10 mouse cellular contexts compared by ENCODE assay signal in genomic region chr13:54367758-54368157, GRCm38 (mm10). TPM values are rescaled to one million over a fixed set of nuclear protein-coding genes. Genes with fewer than 3 reads are reported as not detected.
DNase-seq lines count a peak whose midpoint lies in the region; ATAC-seq and TF ChIP-seq lines count a peak whose summit lies in the region.
"Had no signal": no experiment of that assay in that cellular context is flagged by ENCODE, and none has a peak within 500 bp of the region (broad histone marks: within the 10 kb centered on the region; RNA-seq: fewer than 3 reads in every experiment).

No protein-coding gene starts in this region.

- no peaks in the 10 kb centered on the region; the same call in 1 of the 2 replicates for H3K4me1 ChIP-seq in lung, embryonic 14.5 days (ENCODE audit: insufficient read depth)
- no peaks in the 10 kb centered on the region for H3K4me1 ChIP-seq in G1E (ENCODE audit: insufficient read depth, low read depth, low read length)

- no peak for ATAC-seq in lung, embryonic 14.5 days (ENCODE audit: insufficient read depth)
- ATAC-seq in G1E (ENCODE audit: extremely low read depth, insufficient number of reproducible peaks, low FRiP score, poor library complexity, severe bottlenecking), result no peak

- peaks cover 4% of the 10 kb centered on the region; the same call in 1 of the 2 replicates for H3K27me3 ChIP-seq in lung, embryonic 14.5 days (ENCODE audit: insufficient read depth, low read length)
- H3K27me3 ChIP-seq in G1E (ENCODE audit: insufficient read depth, low read length), result no peaks in the 10 kb centered on the region; the same call in 1 of the 2 replicates

- DNase-seq in gastrocnemius, postnatal 10 days, result peak; percentile 18
- DNase-seq in gastrocnemius, adult 18-20 months (ENCODE audit: low spot score), result no peak
- DNase-seq in lung, embryonic 14.5 days, result peak; percentile 39
- no peak for DNase-seq in lung, postnatal 14 days
- DNase-seq in G1E (ENCODE audit: low spot score), result no peak
- peak; percentile 73 to 89 for DNase-seq in cerebellum, postnatal 14 days
- DNase-seq in frontal cortex, postnatal 10 days (ENCODE audit: low spot score in 2 of 2), result no peak
- DNase-seq in heart, postnatal 36 days, result no peak

- H3K4me3 ChIP-seq in lung, embryonic 14.5 days (ENCODE audit: low read depth, low read length), result no peak overlapping the region
- 0 out of 2 replicates have a peak overlapping the region, but pooled peaks have one; percentile 28 for H3K4me3 ChIP-seq in G1E (ENCODE audit: low read depth, low read length)
- H3K4me3 ChIP-seq: forebrain, embryonic 10.5 days had no signal

- H3K36me3 ChIP-seq in lung, embryonic 14.5 days (ENCODE audit: insufficient read depth), result no peaks in the 10 kb centered on the region
- H3K36me3 ChIP-seq in G1E (replicated peaks), result no peaks in the 10 kb centered on the region
- H3K36me3 ChIP-seq: forebrain, embryonic 10.5 days had no signal

- intact Hi-C loops in heart, postnatal 36 days (cut with DNase I), result no loop called here

- H3K27ac ChIP-seq in lung, embryonic 14.5 days (ENCODE audit: low read depth), result no peak overlapping the region
- H3K27ac ChIP-seq: forebrain, embryonic 10.5 days had no signal

- no peak overlapping the region for H3K9ac ChIP-seq in lung, embryonic 14.5 days

- WGBS in lung, embryonic 14.5 days, result 68% methylated on average over 6 of the region's 6 CpGs

- no peak overlapping the region for H3K4me2 ChIP-seq in lung, embryonic 14.5 days
- H3K4me2 ChIP-seq: heart, embryonic 11.5 days had no signal

- peak; percentile 51 for TF ChIP-seq CTCF in lung, embryonic 14.5 days (IDR thresholded peaks at IDR 0.05; ENCODE audit: low read depth)
- no peak for TF ChIP-seq CTCF in G1E (IDR thresholded peaks at IDR 0.05; ENCODE audit: low read depth, low read length)

- no peaks in the 10 kb centered on the region for H3K9me3 ChIP-seq in lung, embryonic 14.5 days (ENCODE audit: low read depth, low read length)
- peaks cover 29% of the 10 kb centered on the region for H3K9me3 ChIP-seq in G1E (replicated peaks)
- H3K9me3 ChIP-seq: forebrain, embryonic 10.5 days had no signal

RNA-seq across cellular contexts. Expression of gene Cplx2, which starts 3.4 kb away (rescaled TPM):
- 10 to 100 TPM in 1 of 2 experiments, 1 to 10 TPM in 1; 8.9 to 11.0 TPM for total RNA-seq in gastrocnemius, postnatal 10 days (2021)
- total RNA-seq in gastrocnemius, adult 18-20 months (2021), result under 1 TPM; 0.41 to 0.88 TPM
- 12.2 TPM in 2 replicates for polyA plus RNA-seq in lung, embryonic 14.5 days (2014; fragmentation: Nextera tagmentation; extraction: Ambion mirVana)
- total RNA-seq in G1E (2014; fragmentation: Nextera tagmentation), result not detected in 2 replicates
- total RNA-seq in G1E (2017), result not detected in 2 replicates
- polyA plus RNA-seq in G1E (2012), result not detected in 2 replicates
- total RNA-seq in heart, postnatal 36 days (2021), result 1 to 10 TPM; 2.3 to 3.3 TPM

Comparison
In these comparisons a context has a peak if more than half of its experiments do, and no peak if none do; other contexts are left out.
1. DNase-seq: peak in gastrocnemius, postnatal 10 days (single experiment), lung, embryonic 14.5 days (single experiment) and cerebellum, postnatal 14 days (2 of 2); none in gastrocnemius, adult 18-20 months (single experiment), lung, postnatal 14 days (single experiment), G1E (single experiment), frontal cortex, postnatal 10 days (0 of 2) and heart, postnatal 36 days (0 of 2).